Mouse (Mus musculus): Measurements from ENCODE around the gene Ttc41.

GRCm38 (mm10) chr10:86730823-86731499 is 25.4 kb downstream of the Ttc41 start:
- TF ChIP-seq CTCF (IDR thresholded peaks at IDR 0.05; ENCODE audit: borderline replicate concordance, insufficient read depth, low read depth, low read length) (peak; percentile 70), POLR2A (IDR thresholded peaks at IDR 0.05; ENCODE audit: borderline replicate concordance, insufficient read depth, low read length) (no peak)

Data from cerebellum, adult 2 months (tissue).